32 mouse cellular contexts compared by ENCODE assay signal in the genomic region with DNA sequence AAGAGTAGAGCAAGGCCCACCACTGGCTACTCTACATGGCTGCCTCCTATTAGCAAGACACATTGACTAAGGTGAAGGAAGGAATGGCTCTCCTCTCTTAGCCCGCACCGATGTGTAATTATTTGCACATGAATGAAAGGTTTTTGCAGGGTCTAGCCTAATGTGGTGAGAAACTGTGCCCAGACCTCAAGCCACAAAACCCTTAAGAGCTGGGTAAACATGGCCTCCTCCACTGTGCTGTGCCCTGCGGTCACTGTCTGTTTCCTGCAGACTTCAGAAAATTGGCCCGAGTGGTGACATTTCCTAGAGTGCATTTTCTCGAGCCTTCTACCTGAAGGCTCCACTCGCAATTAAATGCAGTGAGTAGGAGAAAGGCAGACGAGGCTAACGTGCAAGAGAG. TPM values are rescaled to one million over a fixed set of nuclear protein-coding genes. Genes with fewer than 3 reads are reported as not detected.
"Had no signal": no experiment of that assay in that cellular context is flagged by ENCODE, and none has a peak within 500 bp of the region (broad histone marks: within the 10 kb centered on the region; RNA-seq: fewer than 3 reads in every experiment).

No protein-coding gene starts in this region.

- H3K4me3 ChIP-seq: gastrocnemius, adult 2 months; heart, embryonic 10.5 days; heart, embryonic 12.5 days; hindbrain, embryonic 13.5 days; hindbrain, embryonic 15.5 days; kidney, embryonic 15.5 days; left cerebral cortex, adult 2 months; limb, embryonic 10.5 days; limb, embryonic 12.5 days; liver, embryonic 13.5 days had no signal

- H3K27ac ChIP-seq: heart, embryonic 10.5 days; hindbrain, embryonic 13.5 days; hindbrain, embryonic 15.5 days; kidney, embryonic 15.5 days; kidney, postnatal 0 days; left cerebral cortex, adult 2 months; limb, embryonic 10.5 days; limb, embryonic 12.5 days; liver, embryonic 13.5 days had no signal

- H3K27me3 ChIP-seq: hindbrain, embryonic 13.5 days; hindbrain, embryonic 15.5 days; limb, embryonic 12.5 days had no signal

- H3K9me3 ChIP-seq: heart, embryonic 10.5 days; heart, embryonic 12.5 days; hindbrain, embryonic 13.5 days; hindbrain, embryonic 15.5 days; kidney, embryonic 15.5 days; limb, embryonic 10.5 days; limb, embryonic 12.5 days; liver, embryonic 13.5 days had no signal

- H3K9ac ChIP-seq: heart, embryonic 12.5 days; hindbrain, embryonic 13.5 days; hindbrain, embryonic 15.5 days; kidney, embryonic 15.5 days; limb, embryonic 12.5 days; liver, embryonic 13.5 days had no signal

- H3K4me1 ChIP-seq: heart, embryonic 10.5 days; heart, embryonic 12.5 days; kidney, embryonic 15.5 days; liver, embryonic 13.5 days had no signal

- H3K36me3 ChIP-seq: heart, embryonic 10.5 days; heart, embryonic 12.5 days; hindbrain, embryonic 15.5 days; kidney, embryonic 15.5 days; limb, embryonic 10.5 days; limb, embryonic 12.5 days; liver, embryonic 13.5 days had no signal

- ATAC-seq: intestine, embryonic 16.5 days had no signal

- DNase-seq: gastrocnemius, adult 2 months; gastrocnemius, postnatal 10 days; gastrocnemius, postnatal 25 days; heart, adult 18-20 months; heart, postnatal 10 days; heart, postnatal 4 days; kidney, adult 11 months; kidney, adult 2 months; kidney, adult 9 months; kidney, postnatal 14 days; kidney, postnatal 36 days; layer of hippocampus, adult 9-11 months; liver; liver, embryonic 13.5 days had no signal

- H3K4me2 ChIP-seq: heart, embryonic 12.5 days; hindbrain, embryonic 13.5 days; hindbrain, embryonic 15.5 days; kidney, embryonic 15.5 days; limb, embryonic 12.5 days; liver, embryonic 11.5 days; liver, embryonic 13.5 days had no signal

RNA-seq across cellular contexts. Expression of a gene that starts 39.9 kb away (rescaled TPM):
- total RNA-seq: gastrocnemius, adult 2 months; gastrocnemius, postnatal 25 days; heart, adult 18-20 months; heart, adult 8-10 months; heart, postnatal 10 days; heart, postnatal 25 days; heart, postnatal 4 days; layer of hippocampus, adult 18-20 months; layer of hippocampus, adult 8-10 months; layer of hippocampus, postnatal 25 days; left cerebral cortex, adult 2 months; left cerebral cortex, postnatal 14 days; left cerebral cortex, postnatal 36 days had no signal
